Mouse (Mus musculus): ENCODE data around the gene Adamtsl5.

Gene Adamtsl5

DNA sequence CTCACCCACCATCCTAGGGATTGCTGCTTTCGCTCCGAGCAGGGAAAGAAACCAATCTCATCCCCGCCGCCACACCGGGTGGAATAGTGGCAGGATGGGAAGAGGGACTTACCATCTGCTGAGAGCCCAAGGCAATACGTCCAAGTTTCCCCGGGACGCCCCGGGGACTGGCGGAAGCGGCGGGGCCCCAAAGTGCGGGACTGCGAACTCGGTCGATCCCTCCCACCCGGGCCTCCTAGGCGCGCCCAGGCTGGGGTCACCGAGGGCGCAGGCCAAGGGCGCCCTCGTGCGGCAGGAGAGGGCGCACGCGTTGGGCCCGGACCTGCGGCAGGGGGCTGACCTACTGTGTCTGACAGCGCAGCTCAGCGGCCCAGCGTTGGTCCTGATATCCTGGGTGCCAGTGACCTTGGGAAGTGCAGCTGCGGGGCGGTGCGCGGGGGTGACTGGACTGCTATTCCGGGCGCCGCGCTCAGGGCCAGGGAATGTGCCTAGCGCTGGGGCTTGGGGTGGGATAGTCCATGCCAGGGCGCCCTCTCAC, at the start of gene Adamtsl5:
Gene Adamtsl5 (minus strand): TSS at position 169 of the 538 bp plus-strand sequence.
- DNase-seq (ENCODE audit: extremely low read depth, insufficient read length, low spot score): peak; percentile 83

DNA sequence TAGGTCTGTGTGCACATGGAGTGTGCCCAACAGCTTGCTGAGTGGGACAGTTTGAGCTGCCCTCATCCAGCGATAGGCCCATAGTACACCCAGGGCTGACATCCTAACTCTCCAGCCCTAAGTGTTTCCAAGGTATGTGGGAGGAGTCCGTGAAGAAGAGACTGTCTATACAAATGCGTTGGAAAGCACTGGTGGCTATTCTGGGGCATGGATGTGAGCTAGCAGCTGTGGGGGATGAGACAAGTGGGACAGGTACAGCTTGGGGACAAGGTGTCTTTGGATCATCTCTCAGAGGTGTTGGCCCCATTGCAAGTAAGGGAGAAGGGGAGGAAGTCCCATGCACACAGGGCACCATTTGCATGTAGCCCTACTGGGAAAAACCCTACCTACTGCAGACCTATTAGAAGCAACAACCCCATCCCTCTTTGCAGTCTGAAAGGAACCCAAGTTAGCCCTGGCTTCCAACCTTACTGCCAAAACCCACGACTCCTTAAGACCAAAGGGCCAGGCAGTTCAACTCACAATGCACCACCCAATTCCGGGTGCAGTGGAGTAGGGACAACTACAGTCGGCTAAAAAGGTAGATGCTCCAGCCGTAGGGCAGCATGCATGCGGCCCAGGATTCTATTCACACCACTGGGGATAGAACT, 49.4 kb upstream of the Adamtsl5 start:
- DNase-seq (ENCODE audit: extremely low read depth, insufficient read length, low spot score): no peak

DNA sequence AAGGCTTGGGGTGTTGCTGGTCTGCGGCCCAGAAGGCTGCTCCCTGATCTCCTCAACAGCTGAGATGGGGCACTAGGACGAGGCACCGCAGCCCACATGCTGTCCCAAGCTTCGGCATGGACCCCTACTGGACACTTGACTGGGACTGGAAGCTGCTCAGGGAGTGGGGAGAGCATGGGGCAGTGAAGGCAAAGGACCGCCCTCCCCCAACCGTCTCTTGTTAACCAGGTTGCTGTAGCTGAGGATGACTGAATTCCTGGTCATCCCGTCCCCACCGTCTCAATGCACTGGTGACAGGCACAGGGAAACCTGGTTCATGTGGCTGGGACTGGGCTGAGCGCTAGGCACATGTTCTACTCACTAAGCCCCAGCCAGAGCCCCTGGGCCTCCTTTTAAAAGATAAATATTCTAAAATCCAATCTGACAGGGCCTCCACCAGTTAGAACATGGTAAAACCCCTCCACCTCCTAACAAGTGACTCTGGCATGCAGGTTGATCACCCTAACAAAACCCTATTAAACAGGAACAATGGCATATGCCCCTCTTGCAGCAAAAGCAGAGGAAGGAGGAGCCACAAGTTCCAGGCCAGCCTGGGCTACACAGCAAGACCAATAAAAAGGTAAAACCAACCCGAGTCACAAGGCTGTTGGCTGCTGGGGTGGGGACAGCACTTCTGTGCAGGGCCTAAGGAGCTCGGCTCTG, 48.8 kb upstream of the Adamtsl5 start:
- no peak for DNase-seq (ENCODE audit: extremely low read depth, insufficient read length, low spot score)

DNA sequence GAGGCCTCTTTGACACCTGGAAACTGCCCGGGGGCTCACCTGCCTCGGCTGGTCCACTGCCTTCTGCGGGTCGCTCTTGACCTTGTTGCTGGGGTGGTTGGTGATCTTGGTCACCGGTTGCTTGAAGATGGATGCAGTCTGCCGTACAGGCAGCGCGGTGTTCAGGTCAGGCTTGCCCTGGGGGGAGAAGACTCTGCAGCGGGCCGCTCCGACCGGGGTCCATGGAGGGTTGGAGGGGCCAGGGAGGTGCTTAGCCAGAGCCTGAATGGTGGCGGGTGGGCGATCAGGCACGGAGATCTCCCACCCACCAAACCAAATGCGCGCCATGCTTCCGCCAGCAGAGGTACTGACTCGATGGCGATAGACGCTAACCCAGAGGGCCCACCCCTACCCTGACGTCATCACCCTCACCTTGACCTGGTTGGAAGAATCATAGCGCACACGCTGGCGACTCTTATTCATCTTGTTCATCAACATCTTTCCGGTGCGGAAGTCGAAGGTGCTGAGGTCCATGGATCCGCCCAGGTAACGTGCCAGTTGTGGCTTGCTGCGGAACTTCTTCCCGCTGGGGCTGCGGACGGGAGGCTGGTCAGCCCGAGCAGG, 46.9 kb upstream of the Adamtsl5 start:
- DNase-seq (ENCODE audit: extremely low read depth, insufficient read length, low spot score): no peak

DNA sequence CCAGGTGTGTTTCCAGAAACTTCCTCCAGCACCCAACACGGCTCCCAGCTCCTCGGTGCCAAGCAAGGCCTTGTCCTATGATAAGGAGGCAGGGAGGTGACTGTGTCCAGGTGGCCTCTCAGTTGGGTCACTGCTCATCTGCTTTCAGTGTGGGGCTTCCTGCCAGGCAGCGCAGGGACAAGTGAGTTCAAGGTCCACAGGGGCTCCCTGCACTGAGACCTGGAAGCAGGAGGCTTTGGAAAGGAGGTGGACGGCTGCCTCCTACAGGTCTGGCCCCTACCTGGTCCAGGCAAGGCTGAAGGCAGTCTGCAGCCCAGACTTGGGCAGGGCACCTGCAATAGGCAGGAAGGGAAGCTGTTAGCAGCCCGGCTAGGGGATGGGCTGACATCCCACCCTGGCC, 44.5 kb upstream of the Adamtsl5 start:
- DNase-seq (ENCODE audit: extremely low read depth, insufficient read length, low spot score): no peak

DNA sequence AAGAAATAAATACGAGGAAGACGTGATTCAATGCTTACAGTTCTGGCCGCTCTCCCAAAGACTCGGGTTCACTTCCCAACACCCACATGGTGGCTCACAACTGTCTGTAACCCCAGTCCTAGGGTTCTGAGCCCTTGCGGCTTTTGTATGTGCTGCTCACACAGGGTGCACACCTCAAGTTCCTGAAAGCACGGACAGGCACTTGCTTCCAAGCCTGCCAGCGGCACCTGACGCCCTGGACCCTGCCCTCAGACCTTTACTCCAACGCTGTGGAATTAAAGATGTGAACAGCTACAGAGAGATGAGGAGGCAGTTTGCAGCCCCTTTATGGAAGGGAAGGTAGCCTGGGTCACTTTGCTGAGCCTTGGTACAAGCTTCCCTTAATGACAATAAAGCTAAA, 42.5 kb upstream of the Adamtsl5 start:
- no peak for DNase-seq (ENCODE audit: extremely low read depth, insufficient read length, low spot score)

DNA sequence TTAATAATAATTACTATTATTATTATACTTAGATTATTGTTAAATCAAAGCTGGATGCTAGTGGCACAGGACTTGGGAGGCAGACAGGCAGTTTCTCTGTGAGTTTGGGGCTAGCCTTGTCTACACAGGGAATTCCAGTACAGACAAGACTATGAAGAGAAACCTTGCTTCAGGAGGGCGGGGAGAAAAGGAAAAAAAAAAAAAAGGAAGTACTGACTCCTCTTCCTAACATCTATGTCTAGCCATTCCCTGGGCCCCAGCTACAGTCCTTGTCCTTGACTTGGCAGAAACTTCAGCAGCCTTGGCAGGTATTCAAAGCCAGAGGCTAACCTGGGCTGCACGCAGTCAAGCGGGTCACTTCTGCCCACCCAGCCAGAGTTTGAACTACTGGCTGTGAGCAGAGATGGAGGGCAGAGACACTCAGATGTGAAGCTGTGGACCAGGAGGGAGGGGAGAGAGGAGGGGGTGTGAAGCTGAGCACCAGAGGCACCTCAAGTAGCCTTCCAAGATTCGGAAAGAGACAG, 41.0 kb upstream of the Adamtsl5 start:
- no peak for DNase-seq (ENCODE audit: extremely low read depth, insufficient read length, low spot score)

DNA sequence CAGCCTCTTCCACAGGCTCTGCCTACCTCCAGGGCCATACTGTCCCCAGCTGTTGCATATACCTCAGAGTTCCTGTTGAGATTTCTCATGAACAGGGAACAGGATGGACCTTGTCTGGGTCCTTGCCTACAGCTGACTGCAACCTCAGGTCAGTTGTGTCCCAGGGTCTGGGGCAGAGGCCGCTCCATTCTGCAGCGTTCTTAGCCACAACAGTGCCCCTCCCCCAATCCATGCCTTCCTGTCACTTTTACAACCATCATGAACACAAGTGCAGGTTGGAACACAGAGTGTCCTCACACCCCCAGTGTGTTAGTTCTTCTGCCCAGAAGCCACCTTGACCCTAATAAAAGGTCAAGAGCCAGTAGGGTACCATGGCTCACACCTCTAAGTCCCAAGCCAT, 40.5 kb upstream of the Adamtsl5 start:
- DNase-seq (ENCODE audit: extremely low read depth, insufficient read length, low spot score): no peak

DNA sequence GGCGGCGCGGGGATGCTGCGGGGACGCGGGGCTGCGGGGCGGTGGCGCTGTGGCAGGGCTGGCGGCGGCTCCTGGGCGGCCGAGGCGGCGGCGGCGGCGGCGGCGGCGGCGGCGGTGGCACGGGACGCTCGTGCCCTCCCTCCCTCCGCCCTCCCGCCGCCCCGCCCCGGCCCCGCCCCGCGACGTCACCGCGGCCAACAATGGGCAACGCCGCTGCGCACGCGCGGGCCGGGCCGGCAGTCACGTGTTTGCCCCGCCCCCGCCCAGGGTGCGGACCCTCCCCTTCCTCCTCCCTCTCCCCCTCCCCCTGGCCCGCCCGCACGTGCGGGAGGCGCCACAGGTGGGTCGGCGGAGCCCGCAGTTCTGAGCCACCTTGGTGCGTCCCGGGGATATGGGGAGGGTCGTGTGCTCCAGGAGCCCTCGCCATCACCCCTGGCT, 39.3 kb upstream of the Adamtsl5 start, which contains the start of gene Mex3d:
Gene Mex3d (minus strand): TSS at position 138 of the 438 bp plus-strand sequence.
- DNase-seq (ENCODE audit: extremely low read depth, insufficient read length, low spot score): peak; percentile 78

DNA sequence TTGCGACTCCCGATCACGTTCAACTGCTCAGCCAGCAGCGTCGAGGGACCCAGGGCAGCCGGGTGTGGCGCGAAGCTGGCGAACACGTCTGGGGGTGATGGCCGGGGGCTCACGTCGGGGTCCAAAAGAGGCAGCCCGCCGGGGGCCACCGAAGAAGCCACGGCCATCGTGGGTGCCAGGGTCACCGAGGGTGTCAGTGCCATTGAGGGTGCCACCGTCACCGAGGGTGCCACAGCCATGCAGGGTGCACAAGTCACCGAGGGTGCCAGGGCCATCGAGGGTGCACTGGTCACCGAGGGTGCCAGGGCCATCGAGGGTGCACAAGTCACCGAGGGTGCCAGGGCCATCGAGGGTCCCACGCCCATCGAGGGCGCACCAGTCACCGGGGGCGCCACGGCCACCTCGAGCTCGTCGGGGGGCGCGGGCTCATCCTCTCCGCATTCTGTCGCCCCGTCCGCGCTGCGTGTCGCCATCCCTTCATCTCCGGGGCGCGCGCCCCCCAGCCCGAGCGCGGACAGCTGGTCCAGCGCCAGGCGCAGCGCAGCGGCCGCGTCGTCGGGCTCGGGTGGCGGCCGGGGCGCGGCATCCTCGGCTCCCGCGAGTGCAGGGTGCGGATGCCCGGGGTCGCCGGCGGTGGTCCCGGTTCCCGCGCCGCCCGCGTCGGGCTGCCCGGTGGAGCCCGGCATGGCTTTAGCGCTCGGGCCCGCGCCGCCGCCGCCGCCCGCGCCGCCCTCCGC, 38.7 kb upstream of the Adamtsl5 start:
- no peak for DNase-seq (ENCODE audit: extremely low read depth, insufficient read length, low spot score)

DNA sequence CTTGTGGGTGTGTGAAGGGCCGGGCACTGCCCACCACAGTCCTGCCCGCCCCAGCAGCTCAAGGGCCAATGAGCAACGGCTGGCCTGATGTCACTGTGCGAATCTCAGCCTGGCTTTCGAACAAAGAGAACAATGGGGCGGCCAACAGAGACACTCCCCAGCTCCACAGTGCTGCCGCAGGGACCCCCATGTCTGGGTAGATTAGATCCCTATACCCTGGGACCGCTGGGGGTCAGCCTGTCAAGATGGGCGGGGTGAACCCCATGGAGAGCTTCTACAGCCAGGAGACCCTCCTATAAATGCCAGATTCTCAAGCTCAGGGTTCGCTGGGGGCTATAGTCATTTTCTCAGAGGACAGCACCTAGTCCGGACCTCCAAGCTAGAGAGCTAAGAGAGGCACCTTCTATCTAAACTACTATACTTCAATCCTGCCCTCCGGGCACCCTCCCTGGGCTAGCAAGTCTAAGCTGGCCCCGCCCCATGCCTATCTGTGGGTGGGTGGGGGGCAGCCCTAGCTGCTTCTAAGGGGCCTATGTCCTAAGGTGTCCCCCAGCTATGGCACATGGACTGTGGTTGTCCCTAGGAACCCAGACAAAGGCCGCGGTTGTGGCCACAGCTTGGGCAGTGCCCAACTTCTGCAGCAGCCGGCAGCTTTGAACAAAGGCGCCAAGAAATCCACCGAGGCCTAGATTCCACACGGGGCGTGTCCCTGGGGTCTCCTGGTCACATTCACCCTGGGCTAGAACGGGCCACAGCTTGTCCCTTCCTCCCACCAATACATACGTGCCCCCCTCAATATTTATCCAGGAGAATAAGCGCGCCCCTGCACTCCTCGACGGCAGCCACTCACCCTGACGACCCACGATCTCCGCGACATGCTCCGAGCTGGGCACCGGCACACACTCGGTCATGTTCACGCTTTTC, 37.9 kb upstream of the Adamtsl5 start:
- DNase-seq (ENCODE audit: extremely low read depth, insufficient read length, low spot score): peak; percentile 73

DNA sequence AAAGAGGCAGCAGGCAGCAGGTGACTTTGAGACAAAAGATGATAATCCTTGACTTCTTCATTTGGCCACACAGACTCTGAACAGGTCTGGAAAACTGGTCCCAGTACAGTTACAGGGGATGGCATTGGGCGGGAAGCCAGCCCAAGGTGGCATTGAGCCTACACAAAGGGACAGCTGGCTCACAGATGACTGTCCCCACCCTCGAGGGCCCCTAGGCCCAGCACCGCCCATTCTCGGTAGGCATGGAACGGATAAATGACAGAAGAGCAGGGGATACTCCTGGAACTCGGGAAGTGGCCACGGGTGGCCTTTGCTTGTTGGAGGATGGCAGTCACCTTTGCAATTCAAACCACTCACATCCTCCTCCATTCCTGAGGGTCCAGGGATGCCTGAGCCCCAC, 37.1 kb upstream of the Adamtsl5 start:
- DNase-seq (ENCODE audit: extremely low read depth, insufficient read length, low spot score): no peak

DNA sequence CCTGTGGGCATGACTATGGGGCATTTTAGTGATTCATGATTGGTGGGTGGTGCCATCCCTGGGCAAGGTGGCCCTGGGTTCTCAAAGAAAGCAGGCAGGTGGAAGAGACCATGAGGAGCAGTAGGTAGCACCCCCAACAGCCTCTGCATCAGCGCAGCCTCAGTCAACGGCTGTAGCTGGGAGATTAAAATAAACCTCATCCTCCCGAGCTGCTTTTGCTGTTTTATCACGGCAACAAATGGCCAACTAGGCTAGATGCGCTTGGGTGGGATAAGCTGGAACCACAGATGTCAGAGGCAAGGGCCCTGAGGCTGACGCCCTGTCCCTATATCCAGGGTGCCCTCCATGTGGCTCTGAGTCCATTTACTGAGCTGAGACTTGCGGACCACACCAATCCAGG, 36.5 kb upstream of the Adamtsl5 start:
- DNase-seq (ENCODE audit: extremely low read depth, insufficient read length, low spot score): no peak

DNA sequence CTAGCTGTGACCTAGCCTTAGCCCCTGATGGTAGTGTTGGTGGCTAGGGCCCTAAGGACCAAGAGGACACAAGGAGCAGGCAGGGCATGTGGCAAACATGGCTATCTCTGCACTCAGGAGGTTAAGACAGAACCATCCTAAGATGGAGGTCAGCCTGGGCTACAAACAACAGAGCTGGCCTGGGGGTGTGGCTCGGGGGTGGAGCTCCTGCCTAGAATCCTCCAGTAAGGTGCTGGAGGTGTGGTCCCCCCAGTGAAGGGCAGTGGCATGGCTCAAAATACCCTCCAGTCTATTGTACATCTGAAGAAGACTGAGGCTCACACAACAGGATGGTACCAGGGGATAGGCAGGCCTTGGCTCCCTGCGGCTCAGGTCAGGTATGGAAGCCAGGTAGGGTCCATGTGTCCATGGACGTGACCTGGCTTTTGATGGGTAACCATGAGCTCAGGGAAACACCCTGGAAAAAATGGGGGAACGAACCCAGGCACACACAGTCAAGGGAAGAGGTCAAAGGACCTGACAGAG, 36.0 kb upstream of the Adamtsl5 start:
- DNase-seq (ENCODE audit: extremely low read depth, insufficient read length, low spot score): no peak

DNA sequence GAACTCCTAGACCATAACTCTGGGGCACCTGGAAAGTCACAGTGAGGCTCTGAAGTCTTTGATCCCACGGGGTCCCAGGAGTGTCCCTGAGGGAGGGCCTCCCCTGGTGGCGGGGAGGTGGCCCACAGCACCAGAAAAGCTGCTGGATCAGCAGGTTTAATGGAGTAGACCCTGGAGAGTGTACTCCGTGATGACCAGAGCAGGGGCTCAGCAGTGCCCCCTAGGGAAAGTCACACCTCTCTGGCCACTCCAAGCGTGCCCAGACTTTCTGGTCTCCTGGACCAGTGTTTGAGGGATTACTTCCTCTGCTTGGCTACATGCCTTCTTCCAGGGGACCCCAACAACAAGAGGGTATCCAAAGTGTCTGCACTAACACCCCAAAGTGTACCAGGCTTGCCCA, 35.2 kb upstream of the Adamtsl5 start:
- DNase-seq (ENCODE audit: extremely low read depth, insufficient read length, low spot score): no peak

DNA sequence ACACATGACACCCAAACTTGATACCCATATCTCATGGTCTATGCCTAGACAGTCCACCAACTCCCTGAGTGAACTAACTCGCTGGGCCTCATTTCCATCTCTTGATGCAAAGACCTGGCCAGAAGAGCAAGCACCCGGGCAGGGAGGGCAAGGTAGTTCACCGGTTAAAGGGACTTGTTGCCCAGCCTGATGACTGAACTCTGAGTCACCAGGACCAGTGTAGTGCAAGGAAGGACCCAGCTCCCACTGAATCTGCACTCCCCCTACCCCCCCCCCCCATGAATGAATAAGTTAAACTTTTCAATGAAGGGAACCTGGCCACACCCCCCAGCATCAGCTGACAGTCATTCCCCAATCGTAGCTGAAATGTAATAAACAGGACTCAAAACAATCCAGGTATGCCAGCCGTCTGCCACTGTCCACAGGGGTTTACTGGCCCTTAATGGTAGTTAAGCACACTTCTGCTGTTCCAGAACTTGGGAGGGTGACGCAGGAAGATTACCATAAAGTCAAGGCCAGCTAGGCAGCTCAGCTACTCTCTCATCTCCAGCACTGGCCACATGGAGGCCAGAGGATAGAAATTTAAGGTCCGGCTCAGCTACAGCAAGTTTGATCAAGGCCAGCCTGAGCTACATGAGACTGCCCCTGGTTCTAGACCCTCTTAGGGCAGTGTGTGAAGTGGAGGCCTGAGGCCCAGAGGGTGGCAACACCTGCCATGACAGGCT, 34.6 kb upstream of the Adamtsl5 start:
- no peak for DNase-seq (ENCODE audit: extremely low read depth, insufficient read length, low spot score)

DNA sequence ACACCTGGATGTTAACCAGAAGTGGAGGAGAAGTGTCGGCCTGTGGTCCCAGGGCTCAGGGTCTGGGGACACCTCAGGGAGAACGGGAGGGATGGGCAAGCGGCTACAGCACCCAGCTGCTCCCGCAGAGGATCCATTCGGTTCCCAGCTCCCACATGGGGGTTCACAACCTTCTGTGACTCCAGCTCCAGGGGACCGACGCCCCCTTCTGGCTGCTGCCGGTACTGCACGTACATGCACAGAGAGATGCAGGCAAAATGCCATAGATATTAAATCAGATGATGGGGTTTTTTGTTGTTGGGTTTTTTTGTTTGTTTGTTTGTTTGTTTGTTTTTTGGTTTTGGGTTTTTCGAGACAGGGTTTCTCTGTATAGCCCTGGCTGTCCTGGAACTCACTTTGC, 29.5 kb upstream of the Adamtsl5 start:
- no peak for DNase-seq (ENCODE audit: extremely low read depth, insufficient read length, low spot score)

DNA sequence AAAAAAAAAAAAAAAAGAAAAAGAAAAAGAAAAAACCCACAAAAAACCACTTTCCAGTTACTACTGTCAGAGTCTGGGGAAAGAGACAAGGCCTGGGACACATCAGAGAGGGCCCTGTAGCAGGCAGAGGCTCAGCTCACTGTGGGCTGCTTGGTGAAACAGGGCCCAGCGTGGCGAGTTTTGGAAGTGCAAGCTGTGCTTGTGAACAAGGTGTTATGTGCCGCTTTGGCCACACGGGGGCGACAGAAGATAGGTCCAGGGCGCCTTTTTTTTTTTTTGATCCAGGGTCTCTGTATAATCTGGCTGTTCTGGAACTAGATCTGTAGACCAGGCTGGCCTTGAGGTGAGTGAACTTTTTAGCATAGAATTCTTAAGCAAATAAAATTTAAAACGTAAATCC, 27.9 kb upstream of the Adamtsl5 start:
- DNase-seq (ENCODE audit: extremely low read depth, insufficient read length, low spot score): peak; percentile 55

DNA sequence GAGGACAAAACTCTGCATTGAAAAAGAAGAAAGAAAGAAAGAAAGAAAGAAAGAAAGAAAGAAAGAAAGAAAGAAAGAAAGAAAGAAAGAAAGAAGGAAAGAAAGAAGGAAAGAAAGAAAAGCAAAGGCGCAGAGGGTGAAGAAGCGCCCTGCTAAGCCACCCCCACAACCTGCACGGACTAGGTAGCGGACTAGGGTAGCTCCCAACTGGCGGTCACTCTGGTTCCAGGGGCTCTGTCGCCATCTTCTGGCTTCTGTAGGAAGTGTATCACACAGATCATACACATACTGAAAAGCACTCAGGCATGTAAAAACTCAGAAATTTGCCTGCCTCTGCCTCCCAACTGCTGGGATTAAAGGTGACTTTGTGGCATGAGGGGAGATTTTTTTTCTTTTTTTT, 25.9 kb upstream of the Adamtsl5 start:
- DNase-seq (ENCODE audit: extremely low read depth, insufficient read length, low spot score): no peak

Data from 3134 (cell line).